Mouse (Mus musculus) left cerebral cortex, adult 2 months (tissue): ENCODE measurements around the gene Tor1a. TPM values are rescaled to one million over a fixed set of nuclear protein-coding genes. Genes with fewer than 3 reads are reported as not detected.
A peak's percentile ranks its signal among the peaks of the same experiment; 100 is the strongest.
"Not testable (repeated sequence)": the region's sequence is repeated elsewhere in the genome, so short reads cannot be mapped to it uniquely, and the experiment has no call there.

Experiments used
- DNase-seq, 2 experiments: peaks; one replicate each; pipeline ENCODE4 v3.0.0; 2021 to 2022; ENCODE audit warnings: low spot score in 2 of 2, mixed read lengths in 1 of 2; ENCODE audit errors: extremely low spot score in 1 of 2
- H3K27ac ChIP-seq: fragments of 200-600 bp; 2 replicates; pipeline ENCODE4 v1.8.1; 2022
- H3K4me3 ChIP-seq: fragments of 200-600 bp; 2 replicates; pipeline ENCODE4 v1.8.1; 2022
- CTCF ChIP-seq: fragments of 200-600 bp; IDR thresholded peaks from 2 replicates; pipeline ENCODE4 v1.8.1; 2022; ENCODE audit warnings: antibody characterized with exemption, mild to moderate bottlenecking, moderate library complexity
- intact Hi-C: fragments of 180-260 bp; cut with DNase I; formaldehyde crosslinking; loops from one replicate; pipeline ENCODE4 v1.15.1; 2025
- total RNA-seq, 2 experiments: library from RNA; stranded (reverse); gene quantifications; 2 replicates each; pipeline ENCODE4 v1.2.3; 2021

Gene Tor1a
- total RNA-seq, 2 experiments from 2014 or later: 38.0 to 43.2 TPM

DNA sequence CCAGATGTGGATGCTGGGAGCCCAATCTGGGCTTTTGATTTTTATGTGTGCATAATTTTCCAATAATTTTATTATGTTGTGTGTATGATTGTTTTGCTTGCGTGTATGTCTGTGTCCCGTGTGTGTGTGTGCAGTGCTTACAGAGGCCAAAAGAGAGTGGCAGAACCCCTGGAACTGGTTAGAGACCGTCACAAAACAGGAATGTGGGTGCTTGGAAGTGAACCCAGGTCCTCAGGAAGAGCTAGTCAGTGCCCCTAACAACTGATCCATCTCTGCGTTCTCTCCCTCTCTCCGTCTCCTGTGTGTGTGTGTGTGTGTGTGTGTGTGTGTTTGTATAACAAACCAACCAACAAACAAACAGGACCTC, 15.3 kb downstream of the Tor1a start:
- no peak for TF ChIP-seq CTCF
- H3K4me3 ChIP-seq: peak overlapping the region; percentile 95
- H3K27ac ChIP-seq: no peak overlapping the region; the same call in 1 of the 2 replicates
- intact Hi-C loops: no loop called here
- no peak for DNase-seq

DNA sequence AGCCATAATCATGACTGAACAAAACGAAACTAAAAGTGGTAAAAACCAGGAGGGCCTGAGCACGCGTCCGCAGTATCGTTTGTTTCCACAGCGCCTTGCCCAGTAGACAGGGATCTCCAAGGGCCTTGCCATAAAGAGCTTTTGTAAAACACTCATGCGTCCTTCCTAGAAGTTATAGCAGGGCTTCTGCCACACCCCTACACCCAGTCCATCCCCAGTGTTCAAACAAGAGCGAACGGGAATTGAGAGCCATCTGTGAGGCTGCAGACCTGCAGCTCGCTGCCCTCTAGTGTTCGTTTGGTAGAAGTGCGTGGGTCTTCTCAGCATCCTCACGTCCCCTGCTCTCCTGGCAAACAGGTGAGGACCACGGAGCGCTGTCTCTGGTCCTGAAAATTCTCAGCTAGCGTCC, 25.1 kb downstream of the Tor1a start:
- H3K4me3 ChIP-seq: peak overlapping the region; percentile 53
- H3K27ac ChIP-seq: no peak overlapping the region
- intact Hi-C loops: no loop called here
- DNase-seq: peak; percentile 40 to 58
- peak; percentile 91 for TF ChIP-seq CTCF

DNA sequence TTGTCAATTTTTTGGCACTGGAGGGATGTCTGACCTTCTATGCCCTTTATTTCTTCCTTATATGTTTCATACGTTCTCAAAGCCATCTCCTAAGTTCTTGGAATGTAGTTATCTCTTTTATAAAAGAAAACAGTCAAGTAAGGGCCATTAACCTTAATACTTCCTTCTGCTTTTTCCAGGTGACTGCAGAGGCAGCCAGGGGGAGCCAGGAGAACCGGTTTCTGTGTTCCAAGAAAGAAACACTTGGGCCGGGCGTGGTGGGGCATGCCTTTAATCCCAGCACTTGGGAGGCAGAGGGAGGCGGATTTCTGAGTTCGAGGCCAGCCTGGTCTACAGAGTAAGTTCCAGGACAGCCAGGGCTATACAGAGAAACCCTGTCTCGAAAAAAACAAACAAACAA, 25.6 kb downstream of the Tor1a start:
- H3K27ac ChIP-seq, DNase-seq, intact Hi-C loops: not testable (repeated sequence)
- H3K4me3 ChIP-seq: peak overlapping the region; percentile 53; the same call in 1 of the 2 replicates

DNA sequence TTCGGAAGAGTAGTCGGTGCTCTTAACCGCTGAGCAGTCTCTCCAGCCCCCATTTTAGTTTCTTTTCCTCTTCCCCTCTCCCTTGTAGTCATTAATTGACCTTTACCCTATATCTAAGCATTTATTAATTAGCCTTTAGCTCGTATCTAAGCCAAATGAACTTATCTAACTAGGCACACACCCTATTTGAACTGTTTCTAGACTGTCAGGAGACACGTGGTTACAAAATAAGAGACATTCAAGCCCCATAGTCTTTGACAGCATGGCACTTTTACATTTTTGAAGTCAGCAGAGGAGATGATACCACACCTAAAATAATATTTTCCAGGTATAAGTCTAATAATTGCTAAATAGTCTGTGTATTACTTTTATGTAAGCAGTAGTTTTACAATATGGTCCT, 26.1 kb downstream of the Tor1a start:
- no peak overlapping the region for H3K27ac ChIP-seq
- no peak for TF ChIP-seq CTCF
- intact Hi-C loops: no loop called here
- DNase-seq: no peak
- no peak overlapping the region for H3K4me3 ChIP-seq

DNA sequence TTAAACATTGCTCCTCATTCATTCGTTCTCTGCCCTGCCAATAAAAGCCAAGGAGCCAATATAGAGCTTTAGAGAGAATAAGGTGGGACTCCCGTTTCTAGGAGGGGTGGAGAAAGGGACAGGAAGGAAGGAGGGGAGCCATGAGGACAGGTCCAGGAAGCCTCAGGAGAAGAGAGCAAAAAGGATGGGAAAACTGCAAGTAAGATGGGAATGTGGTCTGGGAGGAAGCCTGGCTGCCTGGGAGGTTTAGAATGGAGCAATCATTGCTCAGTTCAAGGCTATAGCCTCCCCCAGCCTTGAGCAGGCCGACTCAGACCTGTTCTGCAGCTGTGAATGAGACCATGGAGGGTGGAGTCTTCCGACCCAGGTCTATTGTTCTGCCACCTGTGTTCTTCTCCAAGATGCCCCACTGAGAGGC, 29.1 kb downstream of the Tor1a start:
- no peak overlapping the region for H3K4me3 ChIP-seq
- no peak overlapping the region for H3K27ac ChIP-seq
- no peak for DNase-seq
- intact Hi-C loops: no loop called here
- no peak for TF ChIP-seq CTCF

DNA sequence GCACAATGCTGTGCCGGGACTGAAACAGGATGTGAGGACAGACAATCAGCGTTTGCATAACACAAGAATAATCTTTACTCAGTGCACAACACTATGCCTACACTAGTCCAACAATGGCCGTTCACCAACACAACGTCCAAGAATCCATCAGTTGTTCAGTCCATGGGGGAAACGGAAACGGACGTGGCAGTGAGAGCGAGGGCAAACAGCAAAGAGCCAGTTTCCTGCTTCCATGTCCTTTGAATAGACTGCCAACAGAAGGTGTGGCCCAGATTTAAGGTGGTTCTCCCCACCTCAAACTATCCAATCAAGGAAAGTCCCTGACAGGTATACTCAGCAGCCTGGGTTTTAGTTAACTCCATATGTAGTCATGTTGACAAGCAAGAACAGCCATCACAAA, 30.0 kb downstream of the Tor1a start:
- no peak for DNase-seq
- no peak for TF ChIP-seq CTCF
- no peak overlapping the region for H3K4me3 ChIP-seq
- no peak overlapping the region for H3K27ac ChIP-seq
- intact Hi-C loops: no loop called here

DNA sequence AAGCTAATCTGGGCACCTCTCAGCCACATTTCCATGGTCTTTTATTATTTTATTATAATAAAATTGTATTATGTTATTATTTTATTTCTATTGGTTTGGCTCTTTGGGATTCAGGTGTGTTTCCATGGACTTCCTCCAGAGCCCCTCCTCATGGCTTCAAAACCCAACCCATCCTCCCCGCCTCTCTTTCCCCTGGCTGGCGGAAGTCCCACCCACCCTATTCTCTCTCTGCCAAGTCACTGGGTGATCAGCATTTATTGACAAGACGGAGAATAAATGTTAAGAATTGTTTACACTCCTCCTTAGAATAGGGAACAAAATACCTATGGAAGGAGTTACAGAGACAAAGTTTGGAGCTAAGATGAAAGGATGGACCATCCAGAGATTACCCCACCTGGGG, 30.9 kb downstream of the Tor1a start:
- intact Hi-C loops: no loop called here
- no peak for TF ChIP-seq CTCF
- Histone ChIP-seq H3K4me3 (no peak overlapping the region), H3K27ac (no peak overlapping the region)
- no peak for DNase-seq

DNA sequence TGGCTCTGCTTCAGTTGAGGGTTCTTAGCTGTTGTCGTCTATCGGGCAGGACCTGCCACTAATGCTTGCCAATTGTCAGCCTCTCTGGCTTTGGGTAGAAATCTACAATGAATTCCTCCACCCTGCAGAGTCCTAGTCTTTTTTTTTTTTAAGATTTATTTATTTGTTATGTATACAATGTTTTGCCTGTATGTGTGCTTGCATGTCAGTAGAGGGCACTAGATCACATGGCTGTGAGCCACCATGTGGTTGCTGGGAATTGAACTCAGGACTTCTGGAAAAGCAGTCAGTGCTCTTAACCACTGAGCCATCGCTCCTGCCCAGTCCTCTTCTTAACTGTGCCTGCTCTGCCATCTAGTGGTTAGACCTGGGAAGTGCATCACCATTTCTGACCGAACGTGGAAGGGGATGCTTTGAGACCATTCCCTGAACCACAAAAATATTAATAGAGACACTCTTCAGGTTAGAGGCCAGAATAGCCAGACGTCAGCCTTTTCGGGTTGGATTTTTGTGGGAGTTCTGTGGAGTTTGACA, 33.7 kb downstream of the Tor1a start:
- Histone ChIP-seq H3K4me3 (no peak overlapping the region), H3K27ac (no peak overlapping the region)
- intact Hi-C loops: loop anchor here (1.0 to 2.0 kb wide), 4 partner anchors 44 to 499 kb away; no protein-coding TSS in a partner anchor
- TF ChIP-seq CTCF: peak; percentile 96
- DNase-seq: peak; percentile 70 to 82

DNA sequence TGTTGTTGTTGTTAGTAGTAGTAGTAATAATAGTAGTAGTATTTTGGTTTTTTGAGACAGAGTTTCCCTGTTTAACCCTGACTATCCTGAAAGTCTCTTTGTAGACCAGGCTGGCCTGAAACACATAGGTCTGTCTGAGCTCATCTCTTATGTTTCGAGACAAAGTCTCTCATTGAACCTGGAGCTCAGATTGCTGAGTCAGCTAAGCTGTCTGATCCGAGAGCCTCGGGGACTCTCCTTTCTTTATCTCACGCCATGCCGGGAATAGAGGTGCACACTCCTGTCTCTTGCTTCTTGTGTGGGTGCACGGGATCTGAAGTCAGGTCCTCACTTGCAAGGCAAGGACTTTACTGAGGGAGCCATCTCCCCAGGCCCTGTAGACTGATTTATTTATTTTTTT, 34.7 kb downstream of the Tor1a start:
- no peak for TF ChIP-seq CTCF
- intact Hi-C loops: no loop called here
- DNase-seq: no peak
- no peak overlapping the region for H3K4me3 ChIP-seq
- H3K27ac ChIP-seq: no peak overlapping the region

DNA sequence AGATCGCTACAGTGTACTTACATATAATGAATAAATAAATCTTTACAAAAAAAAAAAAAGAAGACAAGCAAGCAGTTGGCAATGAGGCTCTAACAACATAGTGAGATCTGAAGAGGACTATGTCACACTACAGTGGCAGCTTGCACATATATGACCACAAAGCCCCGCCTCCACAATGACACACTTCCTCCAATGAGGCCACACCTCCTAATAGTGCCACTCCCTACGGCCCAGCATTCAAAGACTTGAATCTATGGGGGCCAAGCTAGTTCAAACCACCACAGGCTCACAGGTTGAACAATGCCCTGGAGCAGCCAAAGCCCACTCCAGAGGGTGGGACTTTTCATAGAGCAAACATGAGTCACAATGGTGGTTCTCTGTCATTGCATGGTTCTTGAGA, 35.8 kb downstream of the Tor1a start:
- Histone ChIP-seq H3K4me3 (no peak overlapping the region), H3K27ac (no peak overlapping the region)
- intact Hi-C loops: no loop called here
- DNase-seq: no peak
- TF ChIP-seq CTCF: no peak

DNA sequence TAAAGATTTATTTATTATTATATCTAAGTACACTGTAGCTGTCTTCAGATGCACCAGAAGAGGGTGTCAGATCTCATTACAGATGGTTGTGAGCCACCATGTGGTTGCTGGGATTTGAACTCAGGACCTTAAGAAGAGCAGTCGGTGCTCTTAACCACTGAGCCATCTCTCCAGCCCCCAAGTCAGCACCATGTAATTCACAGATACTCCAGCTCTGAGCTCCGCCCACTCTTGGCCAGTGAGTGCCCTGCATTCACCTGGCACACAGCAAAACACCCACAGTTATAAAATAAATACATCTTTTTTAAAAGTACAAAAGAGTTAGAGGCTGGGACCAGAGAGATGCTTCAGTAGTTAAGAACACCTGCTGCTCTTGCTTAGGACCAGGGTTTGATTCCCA, 36.9 kb downstream of the Tor1a start:
- H3K4me3 ChIP-seq, H3K27ac ChIP-seq, DNase-seq, intact Hi-C loops: not testable (repeated sequence)

DNA sequence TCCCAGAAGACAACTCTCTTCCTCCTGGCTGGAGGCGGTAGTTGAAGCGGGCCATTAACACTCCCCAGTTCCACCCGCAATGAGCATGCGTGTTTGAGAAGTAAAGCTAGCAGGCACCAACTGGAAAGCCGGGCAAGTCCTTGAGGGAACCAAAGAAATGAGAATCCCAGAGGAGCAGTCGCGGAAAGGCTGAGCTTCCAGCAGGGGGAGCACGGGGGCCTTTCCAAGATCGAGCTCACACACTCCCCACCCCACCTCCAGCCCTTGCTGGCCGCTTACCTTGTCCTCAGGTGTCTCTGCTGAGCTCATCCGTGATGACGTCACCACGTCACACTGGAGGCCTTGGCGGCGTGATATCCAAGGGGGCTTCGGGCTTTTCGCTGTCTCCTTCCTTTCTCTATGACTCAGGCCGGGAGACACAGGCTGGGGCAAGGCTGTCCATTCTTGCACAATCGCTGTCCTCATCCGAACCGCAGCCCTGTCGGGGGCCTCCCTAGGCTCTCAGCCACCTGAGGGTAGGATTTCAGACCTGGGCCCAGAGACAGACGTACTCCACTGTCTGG, 38.2 kb downstream of the Tor1a start, which contains the start of gene Ptges:
Gene Ptges (minus strand): TSS at position 381 of the 563 bp plus-strand sequence.
- intact Hi-C loops: no loop called here
- DNase-seq: peak; percentile 78 to 81
- Histone ChIP-seq H3K4me3 (peak within 1 kb of the TSS; percentile 38), H3K27ac (peak within 1 kb of the TSS; percentile 64)
- peak; percentile 70 for TF ChIP-seq CTCF

DNA sequence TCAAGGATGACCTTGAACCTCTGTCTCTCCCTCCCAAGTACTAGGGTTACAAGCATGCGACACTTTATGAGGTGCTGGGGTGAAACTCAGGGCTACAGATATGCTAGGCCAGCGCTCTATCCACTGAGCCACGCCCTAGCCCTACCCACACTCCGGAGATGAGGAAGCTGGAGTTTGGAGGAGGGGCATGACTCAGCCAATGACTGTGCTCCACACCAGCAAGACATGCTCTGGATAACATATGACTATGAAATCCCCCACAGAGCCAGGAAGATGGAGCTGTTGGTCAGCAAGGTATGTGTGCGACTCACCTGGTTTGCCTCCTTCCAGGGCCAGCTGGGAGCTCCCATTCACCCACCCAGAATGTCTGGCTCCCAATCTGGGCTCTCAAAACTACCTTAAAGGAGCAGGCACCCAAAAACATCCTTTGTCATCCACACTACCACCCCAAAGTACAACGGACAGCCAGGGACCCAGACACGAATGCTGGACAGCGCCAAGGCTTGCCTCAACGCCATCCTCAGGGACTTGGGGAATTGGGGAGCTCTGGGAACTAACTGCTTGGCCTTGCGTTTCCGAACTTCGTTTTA, 38.7 kb downstream of the Tor1a start:
- no peak for TF ChIP-seq CTCF
- Histone ChIP-seq H3K4me3 (peak overlapping the region; percentile 38; the same call in 1 of the 2 replicates), H3K27ac (peak overlapping the region; percentile 19; the same call in 1 of the 2 replicates)
- no peak for DNase-seq
- intact Hi-C loops: no loop called here
